Mouse (Mus musculus): ENCODE measurements around the gene Vps26a. TPM values are rescaled to one million over a fixed set of nuclear protein-coding genes. Genes with fewer than 3 reads are reported as not detected.

Gene Vps26a
- polyA plus RNA-seq, 1 experiment from 2014 or later = 79.0 TPM

DNA sequence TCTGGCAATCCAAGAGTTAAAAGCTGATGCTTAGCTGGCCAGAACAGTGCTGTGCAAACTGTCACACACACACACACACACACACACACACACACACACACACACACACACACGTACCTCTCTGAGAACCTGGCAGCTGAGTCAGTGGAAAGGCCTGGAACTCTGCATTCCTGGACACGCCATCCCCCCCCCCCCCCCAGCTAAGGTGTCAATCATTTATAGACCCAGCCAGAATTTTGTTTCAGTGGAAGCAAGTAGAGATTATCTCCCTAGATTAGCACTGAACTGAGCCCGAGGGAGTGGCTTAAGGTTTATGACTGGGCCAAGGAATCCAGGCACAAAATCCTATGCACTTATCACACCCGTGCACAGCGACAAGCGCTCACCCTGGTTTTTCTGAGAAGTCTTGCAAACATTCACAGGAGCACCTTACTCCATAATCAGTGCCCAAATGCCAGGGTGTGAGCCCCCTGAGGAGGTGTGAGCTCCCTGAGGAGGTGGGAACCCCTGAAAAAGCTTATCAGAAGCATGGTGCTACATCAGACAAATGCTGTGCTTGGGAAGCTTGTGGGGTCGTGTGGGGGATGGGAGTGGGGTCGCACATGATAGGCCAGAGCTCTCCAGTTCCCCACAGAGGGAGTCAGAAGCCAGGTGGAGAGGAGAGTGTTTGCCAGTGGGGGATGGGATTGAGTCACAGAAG lies 73.5 kb downstream of the Vps26a start:
- 6% methylated on average over 8 of the region's 8 CpGs for WGBS

DNA sequence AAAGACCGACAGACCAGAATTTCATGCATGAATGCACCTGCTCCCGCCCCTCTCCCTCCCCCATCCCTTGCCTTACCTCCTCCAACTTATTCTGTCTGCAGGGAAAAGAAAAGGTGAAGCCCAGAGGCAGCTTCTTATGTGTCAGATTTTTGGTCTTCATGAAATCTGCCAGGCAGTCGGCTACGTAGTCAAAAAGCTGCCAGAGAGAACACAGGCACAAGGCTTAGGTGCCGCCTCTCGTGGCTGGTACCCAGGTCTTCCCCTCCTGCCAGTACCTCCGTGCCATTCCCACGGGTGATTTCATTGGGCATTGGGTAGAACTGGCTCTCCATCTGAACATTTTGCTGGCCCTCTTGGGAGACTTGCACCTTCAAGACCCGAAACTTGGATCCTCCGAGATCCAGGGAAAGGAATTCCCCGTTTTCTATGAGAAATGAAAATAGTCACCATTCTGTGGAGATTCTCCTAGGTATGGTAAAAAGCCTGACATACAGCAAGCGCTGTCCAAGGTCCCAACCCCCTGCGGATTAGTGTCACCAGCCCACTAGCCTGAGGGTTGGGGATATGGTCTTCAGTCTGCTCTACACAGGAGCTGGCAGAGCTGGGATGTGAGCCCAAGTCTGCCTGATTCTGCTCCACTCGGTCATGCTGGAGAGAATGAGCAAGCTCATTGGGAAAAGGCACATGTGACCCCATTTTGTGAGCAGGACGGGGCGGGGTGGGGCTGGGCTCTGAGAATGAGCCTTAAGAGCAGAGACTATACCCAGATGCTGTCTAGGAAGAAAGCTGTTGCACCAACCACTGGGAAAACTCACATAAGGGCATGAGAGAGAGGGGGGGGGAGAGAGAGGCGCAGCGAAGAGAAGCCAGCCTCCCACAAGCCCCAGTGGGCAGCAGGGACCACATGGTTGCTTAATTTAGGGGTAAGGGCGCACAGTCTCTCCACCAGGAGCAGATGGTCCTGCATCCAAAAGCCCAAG lies 74.9 kb downstream of the Vps26a start:
- H3K27ac ChIP-seq = 0 out of 2 replicates have a peak overlapping the region, but pooled peaks have one; percentile 94
- WGBS = 64% methylated on average over 19 of the region's 19 CpGs

More for the DNA sequence above, 73.5 kb downstream of the Vps26a start:
- ATAC-seq (ENCODE audit: borderline replicate concordance, extremely low read depth, low FRiP score, low TSS enrichment) = peak; percentile 67
- Histone ChIP-seq H3K36me3 (no peaks in the 10 kb centered on the region), H3K27me3 (no peaks in the 10 kb centered on the region), H3K4me2 (peak overlapping the region; percentile 6; the same call in 1 of the 2 replicates), H3K4me1 (peaks cover 7% of the 10 kb centered on the region; the same call in 1 of the 2 replicates), H3K4me3 (no peak overlapping the region), H3K9ac (no peak overlapping the region), H3K27ac (peak overlapping the region; percentile 94), H3K9me3 (no peaks in the 10 kb centered on the region)

DNA sequence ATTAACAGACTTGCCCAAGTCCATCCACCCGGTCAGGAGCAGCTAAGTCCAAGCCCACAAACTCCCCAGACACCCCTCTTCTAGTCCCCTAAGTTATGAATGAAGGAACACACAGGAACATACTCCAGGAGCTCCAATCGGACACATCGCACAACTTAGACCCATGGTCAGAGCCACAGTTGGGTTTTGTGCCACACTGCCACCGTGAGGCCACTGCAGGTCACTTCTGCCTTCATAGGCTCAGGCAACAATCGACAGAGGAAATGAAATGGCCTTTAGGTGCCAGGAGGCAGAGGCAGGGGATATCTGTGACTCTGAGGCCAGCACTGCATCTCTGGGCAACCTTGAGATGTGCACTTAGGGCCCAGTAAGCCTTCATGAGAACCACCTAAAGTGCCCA lies 75.7 kb downstream of the Vps26a start:
- Histone ChIP-seq H3K4me3 (no peak overlapping the region), H3K27me3 (no peaks in the 10 kb centered on the region), H3K4me2 (no peak overlapping the region), H3K9ac (no peak overlapping the region), H3K9me3 (no peaks in the 10 kb centered on the region), H3K36me3 (no peaks in the 10 kb centered on the region), H3K4me1 (peaks cover 7% of the 10 kb centered on the region; the same call in 1 of the 2 replicates), H3K27ac (no peak overlapping the region)
- WGBS = 10% methylated on average over 5 of the region's 5 CpGs
- no peak for ATAC-seq (ENCODE audit: borderline replicate concordance, extremely low read depth, low FRiP score, low TSS enrichment)

More for the DNA sequence above, 74.9 kb downstream of the Vps26a start:
- peaks cover 7% of the 10 kb centered on the region; the same call in 1 of the 2 replicates for H3K4me1 ChIP-seq
- no peak overlapping the region for H3K9ac ChIP-seq
- H3K9me3 ChIP-seq = no peaks in the 10 kb centered on the region
- H3K4me2 ChIP-seq = no peak overlapping the region
- H3K27me3 ChIP-seq = no peaks in the 10 kb centered on the region
- H3K36me3 ChIP-seq = no peaks in the 10 kb centered on the region
- no peak for ATAC-seq (ENCODE audit: borderline replicate concordance, extremely low read depth, low FRiP score, low TSS enrichment)
- no peak overlapping the region for H3K4me3 ChIP-seq

Other genes with a start within 250 kb of the Vps26a start
- gene Tacr2, start 234.4 kb downstream of the Vps26a start, polyA plus RNA-seq (2015; fragmentation: Nextera tagmentation; extraction: Ambion mirVana) = 0.56 and 0.72 TPM in 2 replicates
- 35.1 and 39.9 TPM in 2 replicates for gene Hk1, start 106.9 kb downstream of the Vps26a start, polyA plus RNA-seq (2015; fragmentation: Nextera tagmentation; extraction: Ambion mirVana)
- gene Hkdc1, start 64.3 kb downstream of the Vps26a start, polyA plus RNA-seq (2015; fragmentation: Nextera tagmentation; extraction: Ambion mirVana) = 2.8 and 3.3 TPM in 2 replicates
- 0.46 and 0.55 TPM in 2 replicates for gene 4930507D05Rik, start 37.3 kb downstream of the Vps26a start, polyA plus RNA-seq (2015; fragmentation: Nextera tagmentation; extraction: Ambion mirVana)
- gene Supv3l1, start 37.1 kb downstream of the Vps26a start, polyA plus RNA-seq (2015; fragmentation: Nextera tagmentation; extraction: Ambion mirVana) = 26.0 and 27.0 TPM in 2 replicates
- 43.0 and 50.5 TPM in 2 replicates for gene Srgn, start 40.6 kb upstream of the Vps26a start, polyA plus RNA-seq (2015; fragmentation: Nextera tagmentation; extraction: Ambion mirVana)
- 34.2 and 36.5 TPM in 2 replicates for gene Kif1bp, start 91.7 kb upstream of the Vps26a start, polyA plus RNA-seq (2015; fragmentation: Nextera tagmentation; extraction: Ambion mirVana)
- gene Ddx21, start 115.5 kb upstream of the Vps26a start, polyA plus RNA-seq (2015; fragmentation: Nextera tagmentation; extraction: Ambion mirVana) = 18.7 and 19.6 TPM in 2 replicates
- 119 and 126 TPM in 2 replicates for gene Ddx50, start 164.4 kb upstream of the Vps26a start, polyA plus RNA-seq (2015; fragmentation: Nextera tagmentation; extraction: Ambion mirVana)
- gene Stox1, start 239.3 kb upstream of the Vps26a start, polyA plus RNA-seq (2015; fragmentation: Nextera tagmentation; extraction: Ambion mirVana) = 3.6 and 5.5 TPM in 2 replicates

All from lung, embryonic 15.5 days (tissue).